Mouse (Mus musculus): Measurements from ENCODE around the gene Apoa2.

GRCm38 (mm10) chr1:171234538-171234937, 9.7 kb downstream of the Apoa2 start:
- TF ChIP-seq POLR2A (IDR thresholded peaks at IDR 0.05; ENCODE audit: insufficient read depth, low read depth, low read length) (no peak), CTCF (IDR thresholded peaks at IDR 0.05; ENCODE audit: insufficient read depth, low read depth, low read length) (no peak)

All from olfactory bulb, adult 2 months (tissue).